Mouse (Mus musculus) heart, adult 9 months (tissue): ENCODE results near the gene Cdc20b.
"Not testable (repeated sequence)": the region's sequence is repeated elsewhere in the genome, so short reads cannot be mapped to it uniquely, and the experiment has no call there.

Source experiments
- DNase-seq, 2 experiments: peaks; one replicate each; pipeline ENCODE4 v3.0.0; 2022; ENCODE audit warnings: low spot score in 2 of 2

Gene Cdc20b

GRCm38 (mm10) chr13:113034950-113035421 is at the start of gene Cdc20b:
TSS of gene Cdc20b (plus strand) at chr13:113035111.
- peak in 1 of 2 experiments; percentile 16 for DNase-seq

DNA sequence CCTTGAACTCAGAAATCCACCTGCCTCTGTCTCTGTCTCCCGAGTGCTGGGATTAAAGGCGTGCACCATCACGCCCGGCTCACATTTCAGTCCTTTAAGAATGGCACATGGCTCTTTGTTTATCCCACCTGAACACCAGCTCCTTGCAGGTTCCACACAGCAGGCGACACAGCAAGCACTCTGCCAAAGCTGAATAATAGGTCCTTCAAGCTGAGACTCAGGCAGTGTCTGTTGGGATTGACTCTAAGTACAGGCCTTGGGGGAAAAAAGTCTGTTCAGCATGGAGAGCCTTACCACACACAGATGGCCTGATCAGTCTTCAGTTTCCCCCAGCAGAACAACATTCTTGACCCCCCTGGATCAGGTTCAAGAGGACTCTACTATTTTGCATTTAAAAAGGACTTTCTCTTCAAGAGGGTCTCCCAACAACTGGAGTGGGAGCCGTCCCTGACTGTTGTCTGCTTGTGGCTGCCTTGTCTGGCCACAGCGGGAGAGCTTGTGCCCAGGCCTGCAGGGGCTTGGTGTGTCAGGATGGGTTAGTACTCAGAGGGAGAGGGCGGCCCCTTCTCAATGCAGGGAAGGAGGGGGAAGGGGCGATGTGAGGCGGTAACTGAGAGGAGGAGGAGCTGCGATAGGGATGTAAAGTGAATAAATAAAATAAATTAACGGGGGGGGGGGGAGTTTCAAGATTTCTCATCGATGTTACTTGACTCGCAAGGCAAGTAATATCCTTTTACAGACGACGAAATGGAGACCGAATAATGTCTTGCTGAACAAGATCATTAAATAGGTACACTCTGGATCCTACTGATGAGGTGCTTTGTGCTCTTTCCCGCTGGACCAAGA is 49.1 kb upstream of the Cdc20b start:
- DNase-seq = no peak

DNA sequence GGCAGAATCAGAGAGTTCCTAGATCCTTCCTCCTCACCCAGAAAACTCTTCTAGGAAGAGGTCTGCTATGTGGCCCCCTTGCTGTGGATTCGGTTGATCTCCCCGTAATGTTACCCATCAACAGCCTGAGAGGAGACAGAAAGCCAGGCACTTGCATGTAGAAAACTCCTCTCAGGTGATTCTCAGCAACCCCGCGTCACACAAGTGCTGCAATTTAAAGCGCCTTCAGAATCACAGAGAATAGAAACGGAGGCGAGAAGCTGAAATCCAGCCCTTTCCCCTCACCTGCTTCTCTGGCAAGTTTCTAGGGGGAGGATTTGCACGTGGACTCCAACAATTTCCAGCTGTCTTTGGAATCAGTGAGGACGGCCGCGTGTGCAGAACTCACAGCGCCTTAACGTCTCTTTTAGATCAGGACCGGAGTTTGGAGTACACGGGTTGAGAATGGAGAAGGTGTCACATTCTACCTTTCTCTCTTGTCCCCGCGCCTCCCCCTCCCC is 48.4 kb upstream of the Cdc20b start:
- no peak for DNase-seq

DNA sequence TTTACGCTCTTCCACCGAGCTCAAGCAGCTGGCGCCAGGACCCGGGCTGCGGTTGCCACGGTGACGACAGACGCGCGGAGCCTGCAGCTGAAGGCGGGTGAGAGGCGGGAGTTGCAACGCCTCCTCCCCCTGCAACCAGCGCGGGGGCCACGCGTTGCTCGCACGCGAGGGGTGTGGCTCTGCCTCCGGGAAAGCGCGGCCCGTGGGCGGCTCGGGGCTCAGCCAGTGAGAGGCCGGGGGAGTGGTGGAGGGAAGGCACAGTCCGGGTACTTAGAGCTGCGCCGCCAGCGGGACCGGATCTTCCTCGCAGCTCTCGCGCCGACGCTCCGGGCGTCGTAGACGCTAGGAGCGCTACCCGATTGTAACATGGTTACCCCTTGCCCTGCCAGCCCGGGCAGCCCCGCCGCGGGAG is 47.4 kb upstream of the Cdc20b start, which contains the start of gene Ccno:
Gene Ccno, plus strand, starts transcription at position 271 of the 412 bp plus-strand sequence.
- peak; percentile 92 for DNase-seq

DNA sequence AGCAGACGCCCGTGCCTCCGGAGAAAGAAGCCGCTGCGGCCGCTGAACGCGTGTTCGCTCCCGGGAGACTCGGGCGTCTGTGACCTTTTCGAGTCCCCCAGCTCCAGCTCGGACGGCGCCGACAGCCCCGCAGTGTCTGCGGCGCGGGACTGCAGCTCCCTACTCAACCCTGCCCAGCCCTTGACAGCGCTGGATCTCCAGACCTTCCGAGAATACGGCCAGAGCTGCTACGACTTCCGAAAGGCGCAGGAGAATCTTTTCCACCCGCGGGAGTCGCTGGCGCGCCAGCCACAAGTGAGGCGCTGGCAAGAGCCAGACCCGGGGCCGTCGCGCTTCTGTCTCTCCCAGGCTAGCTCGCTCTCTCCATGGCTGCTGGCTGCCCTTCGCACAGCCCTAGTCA is 46.9 kb upstream of the Cdc20b start:
- no peak for DNase-seq

- no peak for DNase-seq
Measured at GRCm38 (mm10) chr13:112988866-112989265, 46.0 kb upstream of the Cdc20b start.

- DNase-seq = no peak
Measured at GRCm38 (mm10) chr13:112989541-112989940, 45.4 kb upstream of the Cdc20b start.

GRCm38 (mm10) chr13:112990346-112990745 is 44.6 kb upstream of the Cdc20b start:
- DNase-seq = no peak

DNA sequence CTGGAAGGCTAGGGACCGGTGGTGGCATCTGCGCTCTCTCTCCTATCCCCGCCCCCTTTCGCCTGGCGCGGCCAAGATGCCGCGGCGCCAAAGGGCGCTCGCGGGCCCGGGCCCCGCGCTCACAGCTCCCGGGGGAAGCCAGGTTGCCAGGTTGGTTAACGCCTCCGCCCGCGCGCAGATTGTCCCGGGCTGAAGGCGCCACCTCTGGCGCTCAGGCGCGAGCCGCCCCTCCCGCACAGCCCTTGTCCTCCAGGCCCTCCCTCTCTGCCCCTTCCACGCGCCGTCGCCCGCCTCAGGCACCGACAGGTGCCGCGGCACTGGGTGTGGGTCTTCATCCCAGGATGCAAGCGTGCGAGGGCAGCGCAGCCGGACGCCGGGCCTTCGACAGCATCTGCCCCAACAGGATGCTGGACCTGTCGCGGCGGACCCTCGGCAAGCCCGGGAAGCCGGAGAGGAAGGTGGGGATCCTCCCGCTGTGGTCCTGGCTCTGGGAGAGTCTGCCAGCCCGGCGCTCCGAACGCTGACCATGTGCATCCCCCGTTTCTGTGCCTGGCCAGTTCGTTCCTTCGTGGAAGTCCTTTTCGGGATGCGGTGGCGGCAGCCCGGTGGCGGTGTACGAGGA is 41.3 kb upstream of the Cdc20b start, which contains the start of gene Mcidas:
Gene Mcidas, plus strand, starts transcription at position 315 of the 622 bp plus-strand sequence.
- no peak for DNase-seq

- DNase-seq = no peak
Measured at GRCm38 (mm10) chr13:112994191-112994590, 40.7 kb upstream of the Cdc20b start.

- DNase-seq = no peak
Measured at GRCm38 (mm10) chr13:112996407-112996806, 38.5 kb upstream of the Cdc20b start.

DNA sequence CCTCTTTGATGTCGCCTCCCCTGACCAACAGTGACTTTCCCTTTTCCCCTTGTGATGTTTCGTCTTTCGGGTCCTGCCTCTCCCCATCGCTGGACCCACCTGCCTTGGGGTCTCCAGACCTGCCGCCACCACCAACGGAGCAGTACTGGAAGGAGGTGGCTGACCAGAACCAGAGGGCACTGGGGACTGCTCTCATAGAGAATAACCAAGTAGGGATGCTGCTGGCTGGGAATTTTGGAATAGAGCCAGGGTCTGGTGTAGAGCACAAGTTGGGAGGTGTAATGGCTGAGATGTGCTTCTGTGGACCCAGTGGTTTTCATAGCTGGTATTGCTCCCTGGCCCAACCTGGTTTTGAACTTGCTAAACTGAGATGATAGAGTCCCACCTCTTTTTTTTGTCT is 37.5 kb upstream of the Cdc20b start:
- DNase-seq = no peak

GRCm38 (mm10) chr13:112998427-112999201 is 36.3 kb upstream of the Cdc20b start:
- DNase-seq = no peak

DNA sequence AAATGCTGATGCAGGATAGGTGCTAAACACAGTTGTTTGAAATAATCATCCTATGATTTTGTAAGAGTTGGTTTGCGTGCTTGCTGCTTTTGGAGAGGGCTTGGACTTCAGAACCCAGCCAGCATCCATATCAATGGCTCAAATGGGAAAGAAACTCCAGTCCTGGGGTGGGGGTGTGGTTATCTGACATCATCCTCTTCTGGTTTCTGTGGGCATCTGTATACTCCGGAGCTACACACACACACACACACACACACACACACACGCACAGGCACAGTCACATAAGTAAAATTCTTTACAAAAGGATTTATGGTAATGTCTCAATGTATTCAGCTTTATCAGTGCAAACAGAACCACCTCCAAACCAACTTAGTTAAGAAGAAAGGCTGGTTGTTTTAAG is 34.8 kb upstream of the Cdc20b start:
- no peak for DNase-seq

DNA sequence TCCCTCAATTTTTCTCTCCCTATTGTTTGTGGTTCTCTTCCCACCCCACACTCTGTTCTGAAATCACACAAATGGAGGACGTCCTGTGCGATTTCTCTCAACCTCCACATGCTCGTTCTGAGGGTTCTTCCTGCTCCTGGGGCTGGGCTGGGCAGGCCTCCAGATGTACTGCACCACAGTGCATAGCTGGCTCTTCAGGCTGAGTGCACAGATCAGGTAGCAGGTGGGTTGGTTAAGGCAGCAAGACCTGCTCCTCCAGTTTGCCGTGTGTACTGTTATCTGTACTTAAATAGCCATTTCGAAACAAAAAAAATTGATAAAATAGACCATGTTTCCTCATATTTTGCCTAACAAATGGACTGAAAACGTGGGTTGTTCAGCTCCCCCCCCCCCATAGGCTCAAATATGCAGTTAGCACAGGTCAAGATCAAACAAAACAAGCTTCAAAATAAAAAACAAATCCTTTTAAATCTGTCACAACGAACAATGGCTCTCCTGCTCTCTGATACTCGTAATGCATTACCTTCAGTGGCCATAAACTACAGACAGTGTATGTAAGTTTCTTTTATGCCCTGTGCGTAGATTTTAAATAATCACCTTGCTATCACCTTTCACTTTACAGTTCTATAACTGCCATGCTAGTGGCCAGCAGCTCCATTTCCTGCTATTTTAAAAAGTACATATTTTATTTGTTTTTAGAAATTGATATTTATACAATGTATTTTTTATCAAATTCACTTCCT is 34.2 kb upstream of the Cdc20b start:
- no peak for DNase-seq

GRCm38 (mm10) chr13:113012683-113013082 is 22.2 kb upstream of the Cdc20b start:
- no peak for DNase-seq

DNA sequence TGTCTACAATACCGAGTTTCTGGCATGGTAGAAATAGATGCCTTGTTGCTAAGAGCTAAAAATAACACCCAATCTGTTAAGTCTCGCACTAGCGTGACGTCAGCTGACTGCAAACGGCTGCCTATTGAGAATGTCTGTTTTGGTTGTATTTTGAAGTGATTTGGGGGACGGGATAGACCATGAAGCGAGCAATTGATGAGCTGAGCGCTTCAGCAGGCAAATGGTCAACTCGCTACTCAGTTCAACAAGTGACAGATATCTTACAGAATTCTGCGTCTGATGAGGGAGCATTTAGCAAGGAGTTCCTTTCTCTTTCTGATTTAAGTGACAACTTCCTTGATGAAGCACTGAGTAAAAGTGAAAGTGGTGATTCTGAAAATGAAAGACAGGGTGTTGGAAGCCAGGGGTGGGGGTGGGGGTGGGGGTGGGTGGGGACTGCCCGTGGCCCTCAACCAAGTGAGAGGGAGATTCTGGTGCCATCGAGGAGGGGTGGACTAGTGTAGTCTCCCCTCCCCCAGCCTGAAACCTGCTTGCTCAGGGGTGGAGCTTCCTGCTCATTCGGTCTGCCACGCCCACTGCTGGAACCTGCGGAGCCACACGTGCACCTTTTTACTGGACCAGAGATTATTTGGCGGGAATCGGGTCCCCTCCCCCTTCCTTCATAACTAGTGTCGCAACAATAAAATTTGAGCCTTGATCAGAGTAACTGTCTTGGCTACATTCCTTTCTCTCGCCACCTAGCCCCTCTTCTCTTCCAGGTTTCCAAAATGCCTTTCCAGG is 21.5 kb upstream of the Cdc20b start:
- DNase-seq = not testable (repeated sequence)

DNA sequence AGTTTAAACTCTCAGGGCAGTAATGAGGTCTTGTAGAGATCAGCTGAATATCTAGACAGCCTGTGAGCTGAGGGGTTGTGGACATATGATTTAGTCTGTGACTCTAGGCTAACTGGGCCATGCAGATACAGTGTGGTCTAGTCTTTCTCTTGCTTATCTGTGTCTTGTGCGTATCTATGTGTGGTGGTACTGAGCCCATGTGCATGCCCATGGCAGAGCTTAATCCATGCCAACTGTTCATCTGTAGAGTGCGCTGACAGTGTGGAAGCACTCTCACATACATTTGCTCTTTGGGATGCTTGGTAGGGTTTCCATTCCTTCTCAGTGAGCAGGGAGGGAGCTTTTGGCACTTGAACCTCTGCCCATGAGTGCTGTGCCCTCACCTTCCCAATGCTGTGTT is 13.4 kb upstream of the Cdc20b start:
- DNase-seq = no peak

DNA sequence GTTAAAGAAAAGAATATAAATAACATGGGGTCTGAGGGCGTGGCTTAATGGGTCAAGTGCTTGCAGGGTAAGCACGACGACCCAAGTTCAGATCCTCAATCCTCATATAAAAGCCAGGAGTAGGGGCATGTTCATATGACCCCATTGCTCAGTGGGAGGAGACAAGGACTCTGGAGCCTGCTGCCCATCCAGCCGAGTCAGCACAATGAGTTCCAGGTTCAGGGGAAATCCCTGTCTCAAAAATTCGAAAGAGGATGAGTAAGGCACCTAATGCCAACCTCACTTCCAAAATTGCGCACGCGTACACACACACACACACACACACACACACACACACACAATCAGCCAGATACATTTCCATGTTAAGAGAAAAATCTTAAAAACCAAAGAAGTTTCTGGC is 12.4 kb upstream of the Cdc20b start:
- DNase-seq = no peak
